Mouse (Mus musculus) spleen, adult 2 months (tissue): Measurements from ENCODE around the gene Cadps.

Experiments used
- CTCF ChIP-seq: fragments of 200-500 bp; IDR thresholded peaks from 2 replicates; pipeline ENCODE4 v1.5.1; 2011; ENCODE audit warnings: mild to moderate bottlenecking, inconsistent platforms; ENCODE audit not compliant: insufficient read depth, insufficient read length, insufficient replicate concordance; ENCODE audit errors: extremely low read depth
- POLR2A ChIP-seq: fragments of 200-500 bp; IDR thresholded peaks from 2 replicates; pipeline ENCODE4 v1.6.1; 2011; ENCODE audit warnings: low read depth, low read length, inconsistent platforms

DNA sequence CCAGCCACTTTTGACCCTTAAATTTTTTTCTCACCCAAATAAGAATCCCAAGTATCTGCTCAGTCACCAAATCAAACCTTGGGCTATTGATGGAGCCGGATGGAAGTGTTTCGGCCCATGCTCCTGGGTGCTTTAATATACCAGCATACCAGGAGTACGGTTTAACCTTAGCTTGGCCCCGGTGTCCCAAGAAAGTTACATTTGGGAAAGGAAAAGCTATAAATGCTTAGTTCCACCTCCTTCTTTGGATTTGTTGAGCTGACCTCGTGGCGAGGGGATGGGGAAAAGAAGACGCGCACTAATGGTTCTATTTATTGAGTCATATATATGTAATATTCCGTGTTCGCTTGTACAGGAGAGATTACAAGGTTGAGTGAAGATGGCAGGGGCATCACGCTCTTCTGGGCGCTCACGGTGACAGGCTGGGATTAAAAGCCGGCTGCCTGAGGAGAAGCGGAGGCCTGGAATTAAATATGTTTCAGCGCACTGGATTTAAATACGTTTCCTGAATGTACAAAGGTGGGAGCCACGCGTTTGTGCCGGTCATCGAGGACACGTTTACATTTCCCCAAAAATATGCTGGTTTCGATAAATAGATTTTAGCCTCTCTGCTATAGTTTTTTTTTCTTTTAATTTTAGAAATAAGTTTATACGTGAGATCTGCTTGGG is 481.0 kb downstream of the Cadps start:
- TF ChIP-seq CTCF (no peak), POLR2A (no peak)
